Mouse (Mus musculus): Measurements from ENCODE around the gene Qrsl1.

DNA sequence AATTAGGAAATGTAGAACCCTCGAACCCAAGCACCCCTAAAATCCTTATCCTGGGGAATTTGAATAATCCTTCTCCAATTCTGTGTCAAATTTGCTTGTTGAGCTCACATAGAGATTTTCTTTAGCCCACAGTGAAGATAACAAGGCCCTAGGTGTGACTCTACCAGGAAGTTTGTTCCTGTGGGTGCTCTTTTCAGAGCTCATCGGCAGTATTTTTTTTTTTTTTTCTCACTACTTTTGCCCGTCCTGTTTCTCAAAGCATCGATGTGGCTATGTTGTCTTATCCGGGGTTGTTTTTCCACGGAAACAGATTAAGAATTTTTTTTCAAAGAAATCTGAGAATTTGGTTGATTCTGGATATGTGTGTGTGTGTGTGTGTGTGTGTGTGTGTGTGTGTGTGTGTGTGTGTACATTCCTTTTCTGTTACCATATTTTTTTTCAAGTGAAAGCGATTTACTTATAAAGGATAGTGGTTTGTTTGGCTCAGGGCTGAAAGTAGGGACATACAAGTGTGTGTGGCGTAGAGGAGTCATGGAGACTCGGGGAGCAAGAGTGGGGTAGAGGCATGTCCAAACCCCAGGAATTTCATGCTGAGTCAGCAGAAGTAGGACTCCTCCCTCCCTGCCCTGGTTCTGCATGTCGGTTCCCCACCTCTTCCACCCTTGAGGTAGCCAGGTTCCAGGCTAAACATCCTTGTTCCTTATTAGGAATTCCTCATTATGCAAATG, 73.4 kb downstream of the Qrsl1 start:
- TF ChIP-seq POLR2A (IDR thresholded peaks at IDR 0.05; ENCODE audit: low read depth, low read length) = no peak
- no peak for TF ChIP-seq CTCF (IDR thresholded peaks at IDR 0.05; ENCODE audit: borderline replicate concordance, insufficient read depth, low read length)
